Mouse (Mus musculus) layer of hippocampus, postnatal 14 days (tissue): ENCODE data around the gene Tnfsf11. TPM values are rescaled to one million over a fixed set of nuclear protein-coding genes. Genes with fewer than 3 reads are reported as not detected.

ENCODE experiments used
- DNase-seq, 2 experiments: peaks; one replicate each; pipeline ENCODE4 v3.0.0; 2021 to 2022; ENCODE audit warnings: low spot score in 2 of 2, mixed read lengths in 1 of 2
- long read RNA-seq, 2 experiments: library from polyadenylated mRNA; stranded (forward); transcript quantifications; one replicate each; pipeline ENCODE4 v2.0.0; 2021
- total RNA-seq, 2 experiments: library from RNA; stranded (reverse); gene quantifications; 2 replicates each; pipeline ENCODE4 v1.2.3; 2021

The Tnfsf11 gene
- under 1 TPM in 1 of 2 experiments, not detected in 1; 0.14 TPM for total RNA-seq
- long read RNA-seq, experiment 1 = 0 reads
- long read RNA-seq, experiment 2 = 0 reads

GRCm38 (mm10) chr14:78307286-78308237 is at the start of gene Tnfsf11:
Tnfsf11 (minus strand) TSS chr14:78308043.
- DNase-seq = no peak

- no peak for DNase-seq
These were observed 48.9 kb upstream of the Tnfsf11 start for GRCm38 (mm10) chr14:78356764-78357163.

- DNase-seq = no peak
These were observed 47.5 kb upstream of the Tnfsf11 start for GRCm38 (mm10) chr14:78355381-78355780.

GRCm38 (mm10) chr14:78352865-78353264 is 45.0 kb upstream of the Tnfsf11 start:
- DNase-seq = no peak

- no peak for DNase-seq
These were observed 43.7 kb upstream of the Tnfsf11 start for GRCm38 (mm10) chr14:78351544-78351943.

DNA sequence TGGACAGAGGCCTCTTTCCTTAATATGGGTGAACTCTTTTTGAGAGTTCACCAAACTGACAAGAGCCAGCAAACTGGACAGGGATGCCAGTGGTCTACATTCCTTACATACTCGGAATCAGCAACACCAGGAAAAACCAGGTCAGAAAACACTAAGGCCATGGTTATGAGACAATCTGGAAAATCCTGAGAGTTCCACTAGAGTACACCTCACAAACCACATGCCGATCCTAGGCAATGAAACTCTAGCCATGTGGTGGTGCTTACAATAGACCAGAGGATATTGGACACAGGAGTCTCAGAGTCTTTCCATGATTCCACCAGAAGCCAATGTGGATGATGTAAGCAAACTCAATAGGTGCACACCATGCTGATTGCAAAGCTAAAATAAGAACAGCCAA is 39.9 kb upstream of the Tnfsf11 start:
- DNase-seq = no peak

DNA sequence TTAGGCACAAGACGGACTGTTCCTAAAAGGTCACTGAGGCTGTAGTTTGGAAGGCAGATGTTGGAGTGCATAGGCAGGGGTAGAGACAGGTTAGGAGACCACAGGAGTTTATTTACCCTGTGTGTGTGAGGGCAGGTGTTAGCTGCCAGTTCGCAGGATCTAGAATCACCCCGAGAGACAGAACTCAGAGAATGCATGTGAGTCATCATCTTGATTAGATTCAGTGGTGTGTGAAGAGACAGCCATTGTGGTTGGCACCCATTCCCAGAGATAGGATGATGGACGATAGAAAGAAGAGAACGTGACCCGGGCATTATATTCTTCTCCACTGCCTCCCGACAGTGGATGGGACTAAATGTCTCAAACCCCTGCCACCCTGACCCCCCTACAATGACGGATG is 35.2 kb upstream of the Tnfsf11 start:
- no peak for DNase-seq

- no peak for DNase-seq
These were observed 34.3 kb upstream of the Tnfsf11 start for GRCm38 (mm10) chr14:78342146-78342545.

DNA sequence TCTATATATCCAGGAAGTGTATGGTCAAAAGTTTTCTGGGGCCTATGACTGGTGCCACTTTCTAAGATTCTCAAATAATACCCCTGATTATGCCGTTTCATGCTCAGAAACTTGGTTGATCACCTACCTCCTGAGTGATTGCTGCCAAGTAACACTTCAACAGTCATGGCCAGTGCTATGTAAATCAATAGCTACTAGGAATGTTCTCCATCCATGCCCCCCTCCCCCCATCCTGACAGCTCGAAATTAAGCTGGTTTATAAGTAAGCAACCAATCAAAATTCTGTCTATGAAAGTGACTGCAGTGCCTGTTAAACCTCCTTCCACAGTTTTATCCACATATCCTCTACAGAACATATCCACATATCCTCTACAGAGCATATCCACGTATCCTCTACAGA is 25.5 kb upstream of the Tnfsf11 start:
- no peak for DNase-seq

DNA sequence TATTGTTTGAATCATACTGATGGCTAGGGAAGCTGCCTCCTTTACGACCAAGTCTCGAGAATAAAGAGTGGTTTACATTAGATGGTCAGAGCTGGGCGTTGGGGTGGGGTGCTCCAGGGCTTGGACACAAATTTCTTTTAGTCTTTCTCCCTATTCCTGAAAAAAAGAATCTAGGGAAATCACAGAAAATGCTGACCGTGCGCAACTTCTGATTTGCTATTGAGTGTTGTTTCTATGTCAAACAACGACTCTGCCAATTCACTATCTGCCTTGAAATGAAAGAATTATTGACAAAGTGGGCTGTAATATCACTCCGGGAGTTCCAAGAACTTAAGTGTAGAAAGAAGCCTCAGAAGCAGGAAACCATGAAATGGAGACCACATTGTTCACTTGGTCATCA is 23.5 kb upstream of the Tnfsf11 start:
- no peak for DNase-seq

DNA sequence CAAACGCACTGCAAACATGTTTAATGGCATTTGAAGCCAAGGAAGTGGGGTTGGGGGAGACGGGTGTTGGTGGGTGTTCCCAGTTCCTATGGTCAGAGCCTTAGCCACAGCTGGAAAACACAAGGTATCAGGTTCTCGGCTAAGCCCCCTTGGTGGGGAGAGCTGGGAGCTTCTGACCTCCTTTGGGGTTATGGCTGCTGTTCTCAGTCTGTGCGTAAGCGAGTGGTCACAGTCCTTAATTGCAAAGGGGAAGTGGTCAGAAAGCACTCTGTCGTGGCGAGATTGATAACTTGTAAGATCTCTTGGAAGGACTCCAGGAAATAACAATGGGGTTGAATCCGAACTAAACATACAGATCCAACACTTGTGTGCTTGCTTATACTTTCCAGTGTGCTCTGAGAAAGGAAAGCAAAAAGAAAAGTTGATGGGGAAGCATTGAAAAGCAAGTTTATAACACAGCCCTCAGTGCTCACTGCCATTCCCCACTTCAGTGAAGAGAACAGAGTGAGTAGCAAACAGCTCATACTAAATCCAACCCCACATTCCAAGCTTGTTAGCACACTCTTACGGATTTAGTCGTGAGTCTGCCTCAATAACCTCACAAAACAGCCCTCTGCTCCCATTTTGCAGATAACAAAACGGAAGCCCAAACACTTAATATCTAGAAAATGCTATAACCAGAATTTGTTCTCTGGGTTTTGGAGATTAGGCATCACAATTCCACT is 22.9 kb upstream of the Tnfsf11 start:
- no peak for DNase-seq

- DNase-seq = no peak
These were observed 22.1 kb upstream of the Tnfsf11 start for GRCm38 (mm10) chr14:78329765-78330451.

DNA sequence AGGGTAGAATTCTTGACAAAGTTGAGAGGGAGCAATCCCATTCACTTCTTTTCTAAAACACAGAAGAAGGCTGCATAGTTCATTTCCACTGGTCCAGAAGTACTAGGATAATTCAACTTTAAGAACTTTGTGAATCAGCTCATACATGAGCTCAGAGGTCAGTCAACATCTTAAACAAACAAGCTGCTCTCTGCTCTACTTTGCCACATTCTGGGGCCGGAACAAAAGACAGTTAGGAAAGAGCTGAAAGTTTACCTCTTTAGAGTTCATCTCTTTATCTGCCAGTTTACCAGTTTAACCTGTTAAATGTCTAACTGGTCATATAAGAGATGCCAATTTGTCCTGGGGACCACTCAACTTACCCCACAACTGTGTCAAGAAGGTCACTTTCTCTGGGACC is 15.5 kb upstream of the Tnfsf11 start:
- no peak for DNase-seq

DNA sequence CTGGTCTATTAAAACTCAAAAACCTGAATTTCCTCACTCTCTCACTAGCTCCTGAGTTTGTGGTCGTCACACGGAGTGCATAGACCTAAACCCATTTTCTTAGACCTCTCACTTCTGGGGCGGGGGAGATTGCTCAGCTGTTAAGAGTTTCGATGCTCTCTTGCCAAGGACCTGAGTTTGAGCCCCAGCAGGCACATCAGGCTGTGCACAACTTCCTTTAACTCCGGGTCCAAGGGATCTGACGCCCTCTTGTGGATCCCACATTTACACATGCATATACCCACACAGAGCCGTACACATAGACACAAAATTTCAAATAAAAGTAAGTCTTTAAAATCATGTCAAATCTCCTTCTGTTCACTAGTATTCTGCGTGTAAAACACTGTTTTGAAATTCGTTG is 15.1 kb upstream of the Tnfsf11 start:
- DNase-seq = no peak

DNA sequence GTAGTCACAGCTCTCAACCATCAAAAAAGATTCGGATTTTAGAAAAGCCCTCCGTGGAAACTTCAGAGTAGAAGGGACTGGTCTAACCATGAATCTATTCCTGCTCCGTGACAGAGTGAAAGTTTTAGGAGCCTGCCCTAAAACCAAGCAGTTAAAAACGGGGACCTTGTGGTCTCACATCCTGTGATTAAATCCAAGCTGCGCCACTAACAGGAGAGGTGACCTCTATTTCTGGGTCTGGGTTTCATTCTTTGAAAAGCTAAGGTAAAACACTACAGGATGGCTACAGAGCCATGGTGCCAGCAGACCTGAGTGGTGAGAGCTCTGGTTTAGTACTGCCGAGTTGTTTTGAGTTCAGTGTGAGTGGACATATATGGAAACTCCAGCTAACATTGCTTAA is 12.4 kb upstream of the Tnfsf11 start:
- no peak for DNase-seq

- no peak for DNase-seq
These were observed 11.7 kb upstream of the Tnfsf11 start for GRCm38 (mm10) chr14:78319580-78319979.

DNA sequence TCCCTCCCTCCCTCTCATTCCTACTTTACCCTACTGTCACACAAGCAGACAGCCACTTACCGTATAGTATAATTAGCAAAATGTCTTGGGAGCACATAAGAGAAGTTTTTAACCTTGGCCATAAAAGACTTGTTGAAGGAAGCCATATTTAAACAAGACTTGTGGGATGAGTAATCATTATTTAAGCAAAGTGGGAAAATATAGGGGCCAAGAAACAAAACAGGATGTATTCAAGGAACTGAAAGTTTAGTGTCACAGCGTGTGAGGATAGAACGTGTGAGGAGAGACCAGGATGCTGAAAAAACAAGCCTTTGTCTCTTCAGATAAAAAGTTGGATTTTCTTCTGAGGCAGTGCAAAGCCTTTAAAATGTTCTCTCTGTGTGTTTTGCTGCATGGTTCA is 11.2 kb upstream of the Tnfsf11 start:
- no peak for DNase-seq

DNA sequence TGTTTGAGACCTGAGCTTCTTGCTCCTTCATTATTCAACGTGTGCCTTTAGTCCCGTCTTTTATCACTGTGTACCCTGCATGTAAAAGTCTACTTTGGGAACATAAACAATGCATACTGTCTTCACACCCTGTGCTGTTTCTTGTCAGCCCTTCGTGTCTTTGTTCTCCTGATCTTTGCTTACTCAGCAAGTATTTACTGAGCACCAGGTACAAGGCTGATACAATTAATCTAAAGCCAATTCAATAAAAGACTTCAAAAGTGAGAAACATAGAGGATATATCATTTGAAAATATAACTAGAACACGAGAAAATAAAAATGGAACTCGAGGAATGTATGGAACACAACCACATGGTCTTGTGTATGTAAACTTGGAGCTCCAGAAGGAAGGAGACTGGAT is 9.8 kb upstream of the Tnfsf11 start:
- DNase-seq = no peak

GRCm38 (mm10) chr14:78300914-78301313 is 6.9 kb downstream of the Tnfsf11 start:
- no peak for DNase-seq

GRCm38 (mm10) chr14:78292687-78293086 is 15.2 kb downstream of the Tnfsf11 start:
- no peak for DNase-seq

GRCm38 (mm10) chr14:78289912-78290523 is 17.8 kb downstream of the Tnfsf11 start:
- DNase-seq = no peak
